Mouse (Mus musculus): ENCODE data around the gene Traf1.

- TF ChIP-seq CTCF (IDR thresholded peaks at IDR 0.05; ENCODE audit: low read depth, low read length) (no peak), POLR2A (IDR thresholded peaks at IDR 0.05; ENCODE audit: extremely low read depth, insufficient read depth, low read length) (no peak)
These were observed 55.1 kb downstream of the Traf1 start for GRCm38 (mm10) chr2:34906426-34906825.
